Mouse (Mus musculus): Measurements from ENCODE around the gene Hmgn2.
"Not testable (repeated sequence)": the region's sequence is repeated elsewhere in the genome, so short reads cannot be mapped to it uniquely, and the experiment has no call there.

Gene Hmgn2

DNA sequence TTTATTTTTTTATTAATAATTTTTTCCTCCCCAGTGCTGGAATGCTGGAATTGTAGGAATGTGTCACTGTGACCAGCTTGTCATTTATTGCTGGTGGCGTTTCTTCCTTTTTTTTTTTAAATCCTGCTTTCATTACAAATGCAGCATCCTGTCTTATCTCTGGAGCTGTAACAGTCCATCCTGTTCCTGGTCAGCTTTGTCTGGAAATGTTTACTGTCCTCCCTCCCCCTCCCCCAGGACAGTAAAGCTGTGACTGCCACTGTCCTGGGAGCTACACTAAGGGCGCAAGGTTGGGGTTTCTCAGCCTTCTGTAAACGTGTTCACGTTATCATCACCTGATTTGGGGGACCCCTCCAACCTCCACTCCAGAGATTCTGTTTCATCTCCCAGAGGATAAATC is 43.2 kb downstream of the Hmgn2 start:
- DNase-seq (ENCODE audit: extremely low spot score) = no peak

- no peak for DNase-seq (ENCODE audit: extremely low spot score)
These were observed 44.7 kb downstream of the Hmgn2 start for GRCm38 (mm10) chr4:133923743-133924142.

GRCm38 (mm10) chr4:133918093-133918825 is 50.2 kb downstream of the Hmgn2 start:
- not testable (repeated sequence) for DNase-seq (ENCODE audit: extremely low spot score)
